In genomic region chr13:106755892-106756291, GRCm38 (mm10) we compare ENCODE assay signal across 17 mouse cellular contexts.
"Had no signal": no experiment of that assay in that cellular context is flagged by ENCODE, and none has a peak within 500 bp of the region (broad histone marks: within the 10 kb centered on the region; RNA-seq: fewer than 3 reads in every experiment).

No protein-coding gene starts in this region.

- H3K4me2 ChIP-seq: lung, embryonic 15.5 days; midbrain, embryonic 12.5 days; neural tube, embryonic 12.5 days; stomach, embryonic 15.5 days had no signal

- DNase-seq: lung, adult 2 months; lung, postnatal 14 days; lung, postnatal 36 days; midbrain, embryonic 14.5 days; right cerebral cortex, postnatal 14 days; thymus, adult 2 months; thymus, postnatal 25 days; thymus, postnatal 4 days had no signal

- H3K9me3 ChIP-seq: lung, embryonic 15.5 days; midbrain, embryonic 12.5 days; neural tube, embryonic 12.5 days; stomach, embryonic 15.5 days had no signal

- H3K27me3 ChIP-seq: lung, embryonic 15.5 days; megakaryocyte, embryonic 14.5 days; midbrain, embryonic 12.5 days; neural tube, embryonic 12.5 days; stomach, embryonic 15.5 days had no signal

- H3K9ac ChIP-seq: lung, embryonic 15.5 days; midbrain, embryonic 12.5 days; neural tube, embryonic 12.5 days; stomach, embryonic 15.5 days had no signal

- H3K4me1 ChIP-seq: midbrain, embryonic 12.5 days; neural tube, embryonic 12.5 days; stomach, embryonic 15.5 days had no signal

- H3K27ac ChIP-seq: lung, embryonic 15.5 days; macrophage; midbrain, embryonic 12.5 days; neural tube, embryonic 12.5 days; stomach, embryonic 15.5 days; stomach, postnatal 0 days had no signal

- H3K36me3 ChIP-seq: lung, embryonic 15.5 days; midbrain, embryonic 12.5 days; neural tube, embryonic 12.5 days; stomach, embryonic 15.5 days had no signal

- H3K4me3 ChIP-seq: lung, embryonic 15.5 days; megakaryocyte, embryonic 14.5 days; midbrain, embryonic 12.5 days; neural tube, embryonic 12.5 days; stomach, embryonic 15.5 days had no signal

- ATAC-seq: lung, postnatal 0 days; midbrain, embryonic 16.5 days had no signal
